Mouse (Mus musculus): ENCODE measurements around the gene Prkcq.

Gene Prkcq

GRCm38 (mm10) chr2:11171754-11172501 is at the start of gene Prkcq:
TSS of gene Prkcq (plus strand) at chr2:11172108.
- DNase-seq (ENCODE audit: low read depth, low spot score) = peak; percentile 51
- Histone ChIP-seq H3K27me3 (ENCODE audit: control insufficient read depth, insufficient read depth, low read length, poor library complexity, severe bottlenecking) (no peaks in the 10 kb centered on the region; the same call in 1 of the 2 replicates), H3K36me3 (ENCODE audit: control insufficient read depth, insufficient read depth, low read length, poor library complexity, severe bottlenecking) (no peaks in the 10 kb centered on the region)

- DNase-seq (ENCODE audit: low read depth, low spot score) = no peak
- H3K36me3 ChIP-seq (ENCODE audit: control insufficient read depth, insufficient read depth, low read length, poor library complexity, severe bottlenecking) = no peaks in the 10 kb centered on the region
- H3K27me3 ChIP-seq (ENCODE audit: control insufficient read depth, insufficient read depth, low read length, poor library complexity, severe bottlenecking) = no peaks in the 10 kb centered on the region; the same call in 1 of the 2 replicates
Measured at GRCm38 (mm10) chr2:11130881-11131280, 41.0 kb upstream of the Prkcq start.

- no peak for DNase-seq (ENCODE audit: low read depth, low spot score)
- H3K27me3 ChIP-seq (ENCODE audit: control insufficient read depth, insufficient read depth, low read length, poor library complexity, severe bottlenecking) = no peaks in the 10 kb centered on the region
Measured at GRCm38 (mm10) chr2:11135718-11136117, 36.2 kb upstream of the Prkcq start.

GRCm38 (mm10) chr2:11138076-11138475 is 33.8 kb upstream of the Prkcq start:
- DNase-seq (ENCODE audit: low read depth, low spot score) = no peak
- no peaks in the 10 kb centered on the region for H3K27me3 ChIP-seq (ENCODE audit: control insufficient read depth, insufficient read depth, low read length, poor library complexity, severe bottlenecking)

More at GRCm38 (mm10) chr2:11135718-11136117, 36.2 kb upstream of the Prkcq start:
- no peaks in the 10 kb centered on the region for H3K36me3 ChIP-seq (ENCODE audit: control insufficient read depth, insufficient read depth, low read length, poor library complexity, severe bottlenecking)

GRCm38 (mm10) chr2:11139518-11140152 is 32.3 kb upstream of the Prkcq start:
- no peaks in the 10 kb centered on the region for H3K36me3 ChIP-seq (ENCODE audit: control insufficient read depth, insufficient read depth, low read length, poor library complexity, severe bottlenecking)
- no peaks in the 10 kb centered on the region for H3K27me3 ChIP-seq (ENCODE audit: control insufficient read depth, insufficient read depth, low read length, poor library complexity, severe bottlenecking)
- DNase-seq (ENCODE audit: low read depth, low spot score) = peak; percentile 62

More at GRCm38 (mm10) chr2:11138076-11138475, 33.8 kb upstream of the Prkcq start:
- H3K36me3 ChIP-seq (ENCODE audit: control insufficient read depth, insufficient read depth, low read length, poor library complexity, severe bottlenecking) = no peaks in the 10 kb centered on the region

- no peaks in the 10 kb centered on the region for H3K27me3 ChIP-seq (ENCODE audit: control insufficient read depth, insufficient read depth, low read length, poor library complexity, severe bottlenecking)
- no peaks in the 10 kb centered on the region for H3K36me3 ChIP-seq (ENCODE audit: control insufficient read depth, insufficient read depth, low read length, poor library complexity, severe bottlenecking)
- no peak for DNase-seq (ENCODE audit: low read depth, low spot score)
Measured at GRCm38 (mm10) chr2:11140385-11140784, 31.5 kb upstream of the Prkcq start.

- H3K27me3 ChIP-seq (ENCODE audit: control insufficient read depth, insufficient read depth, low read length, poor library complexity, severe bottlenecking) = no peaks in the 10 kb centered on the region
- DNase-seq (ENCODE audit: low read depth, low spot score) = no peak
Measured at GRCm38 (mm10) chr2:11149091-11149490, 22.8 kb upstream of the Prkcq start.

GRCm38 (mm10) chr2:11150975-11151374 is 20.9 kb upstream of the Prkcq start:
- Histone ChIP-seq H3K36me3 (ENCODE audit: control insufficient read depth, insufficient read depth, low read length, poor library complexity, severe bottlenecking) (no peaks in the 10 kb centered on the region), H3K27me3 (ENCODE audit: control insufficient read depth, insufficient read depth, low read length, poor library complexity, severe bottlenecking) (no peaks in the 10 kb centered on the region)
- no peak for DNase-seq (ENCODE audit: low read depth, low spot score)

More at GRCm38 (mm10) chr2:11149091-11149490, 22.8 kb upstream of the Prkcq start:
- no peaks in the 10 kb centered on the region for H3K36me3 ChIP-seq (ENCODE audit: control insufficient read depth, insufficient read depth, low read length, poor library complexity, severe bottlenecking)

- Histone ChIP-seq H3K36me3 (ENCODE audit: control insufficient read depth, insufficient read depth, low read length, poor library complexity, severe bottlenecking) (no peaks in the 10 kb centered on the region), H3K27me3 (ENCODE audit: control insufficient read depth, insufficient read depth, low read length, poor library complexity, severe bottlenecking) (no peaks in the 10 kb centered on the region)
- no peak for DNase-seq (ENCODE audit: low read depth, low spot score)
Measured at GRCm38 (mm10) chr2:11151655-11152323, 20.1 kb upstream of the Prkcq start.

- H3K36me3 ChIP-seq (ENCODE audit: control insufficient read depth, insufficient read depth, low read length, poor library complexity, severe bottlenecking) = no peaks in the 10 kb centered on the region
- DNase-seq (ENCODE audit: low read depth, low spot score) = no peak
- H3K27me3 ChIP-seq (ENCODE audit: control insufficient read depth, insufficient read depth, low read length, poor library complexity, severe bottlenecking) = no peaks in the 10 kb centered on the region
Measured at GRCm38 (mm10) chr2:11159641-11160040, 12.3 kb upstream of the Prkcq start.

- DNase-seq (ENCODE audit: low read depth, low spot score) = no peak
- H3K27me3 ChIP-seq (ENCODE audit: control insufficient read depth, insufficient read depth, low read length, poor library complexity, severe bottlenecking) = no peaks in the 10 kb centered on the region
- H3K36me3 ChIP-seq (ENCODE audit: control insufficient read depth, insufficient read depth, low read length, poor library complexity, severe bottlenecking) = no peaks in the 10 kb centered on the region
Measured at GRCm38 (mm10) chr2:11160696-11161095, 11.2 kb upstream of the Prkcq start.

GRCm38 (mm10) chr2:11161336-11161735 is 10.6 kb upstream of the Prkcq start:
- H3K36me3 ChIP-seq (ENCODE audit: control insufficient read depth, insufficient read depth, low read length, poor library complexity, severe bottlenecking) = no peaks in the 10 kb centered on the region
- DNase-seq (ENCODE audit: low read depth, low spot score) = no peak
- no peaks in the 10 kb centered on the region for H3K27me3 ChIP-seq (ENCODE audit: control insufficient read depth, insufficient read depth, low read length, poor library complexity, severe bottlenecking)

GRCm38 (mm10) chr2:11162701-11163100 is 9.2 kb upstream of the Prkcq start:
- no peaks in the 10 kb centered on the region for H3K27me3 ChIP-seq (ENCODE audit: control insufficient read depth, insufficient read depth, low read length, poor library complexity, severe bottlenecking)
- no peaks in the 10 kb centered on the region for H3K36me3 ChIP-seq (ENCODE audit: control insufficient read depth, insufficient read depth, low read length, poor library complexity, severe bottlenecking)
- no peak for DNase-seq (ENCODE audit: low read depth, low spot score)

- Histone ChIP-seq H3K36me3 (ENCODE audit: control insufficient read depth, insufficient read depth, low read length, poor library complexity, severe bottlenecking) (no peaks in the 10 kb centered on the region), H3K27me3 (ENCODE audit: control insufficient read depth, insufficient read depth, low read length, poor library complexity, severe bottlenecking) (no peaks in the 10 kb centered on the region)
- no peak for DNase-seq (ENCODE audit: low read depth, low spot score)
Measured at GRCm38 (mm10) chr2:11164170-11164569, 7.7 kb upstream of the Prkcq start.
